Mouse (Mus musculus) spleen, postnatal 14 days (tissue): ENCODE measurements around the gene Insl3.
"Not testable (repeated sequence)": the region's sequence is repeated elsewhere in the genome, so short reads cannot be mapped to it uniquely, and the experiment has no call there.

ENCODE experiments used
- DNase-seq, 2 experiments: peaks; one replicate each; pipeline ENCODE4 v3.0.0; 2021 to 2022; ENCODE audit warnings: low spot score in 2 of 2

The Insl3 gene

DNA sequence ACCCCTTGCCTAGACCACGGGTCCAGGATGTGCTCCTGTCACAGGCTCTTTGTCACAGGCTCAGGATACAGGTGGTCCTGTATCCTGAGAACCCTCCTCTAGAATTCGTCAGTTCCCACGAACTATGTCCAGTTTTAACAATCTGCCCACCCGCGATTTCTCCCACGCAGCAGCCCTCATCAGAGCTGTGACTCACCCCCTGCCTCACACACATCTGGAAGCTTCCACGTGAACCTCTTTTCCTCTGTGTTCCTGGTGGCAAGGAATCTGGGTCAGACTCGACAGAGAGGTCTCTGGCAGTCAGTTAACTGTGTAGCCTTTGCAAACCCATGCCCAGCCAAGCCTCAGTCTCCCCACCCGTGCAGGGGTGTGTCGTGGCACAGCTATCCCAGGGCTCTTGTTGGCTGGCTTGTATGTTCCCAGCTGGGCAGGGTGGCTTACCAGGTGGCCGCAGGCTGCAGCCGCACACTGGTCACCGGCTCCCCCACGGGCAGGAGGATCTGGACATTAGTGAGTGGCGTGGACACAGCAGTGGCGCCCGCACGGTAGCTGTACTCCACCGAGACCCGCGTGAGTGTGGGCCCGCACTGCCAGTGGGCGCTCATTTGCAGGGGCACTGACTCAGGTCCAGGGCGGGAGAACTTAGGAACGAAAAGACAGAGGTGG, 20.3 kb downstream of the Insl3 start:
- DNase-seq = no peak

DNA sequence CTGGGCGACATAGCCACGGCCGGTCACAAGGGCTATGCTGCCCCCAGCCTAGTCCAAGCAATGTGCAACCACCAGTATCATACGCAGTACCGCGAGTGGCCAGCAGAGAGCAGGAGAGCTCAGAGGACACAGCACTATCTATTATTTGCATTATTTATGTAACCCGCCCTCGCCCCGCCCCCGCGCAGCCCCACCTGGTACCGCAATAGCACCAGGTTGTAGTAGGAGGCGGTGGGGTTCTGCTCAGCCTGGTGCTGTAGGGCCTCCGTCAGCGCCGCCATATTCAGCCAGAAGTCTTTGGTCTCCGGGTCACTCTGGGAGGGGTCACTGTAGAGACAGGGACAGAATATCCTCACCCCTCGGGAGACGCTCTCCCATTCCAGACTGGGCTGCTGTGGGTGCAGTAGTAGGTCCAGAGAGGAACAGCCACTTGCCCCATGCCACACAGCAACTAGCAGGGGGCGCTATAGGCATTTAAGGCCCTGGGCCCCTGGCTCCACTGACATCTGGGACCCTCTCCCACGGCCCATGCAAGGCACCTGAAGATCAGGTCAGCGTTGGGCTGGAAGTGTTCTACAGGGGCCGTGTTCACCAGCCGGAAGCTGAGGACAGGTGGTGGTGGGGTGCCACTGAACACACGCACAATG, 20.9 kb downstream of the Insl3 start:
- DNase-seq = peak; percentile 65 to 85

DNA sequence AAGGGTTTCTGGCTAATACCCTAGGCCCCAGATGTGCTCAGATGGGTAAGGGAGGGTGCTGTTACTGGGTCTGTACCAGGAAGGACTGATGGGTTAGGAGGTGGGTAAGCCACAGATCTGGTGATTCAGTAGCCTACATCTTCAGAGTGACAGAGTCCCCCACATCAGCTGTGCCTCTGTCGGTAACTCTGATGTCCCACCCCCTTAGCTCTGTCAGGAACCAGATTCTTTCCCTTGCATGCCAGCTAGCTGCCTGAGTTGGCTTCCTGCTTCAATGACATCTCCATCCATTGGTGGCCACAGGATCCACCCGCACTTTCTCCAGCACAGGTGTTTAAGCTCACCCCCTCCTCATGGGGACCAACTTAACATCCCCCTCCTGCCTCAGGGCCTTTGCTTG, 22.6 kb downstream of the Insl3 start:
- no peak for DNase-seq

DNA sequence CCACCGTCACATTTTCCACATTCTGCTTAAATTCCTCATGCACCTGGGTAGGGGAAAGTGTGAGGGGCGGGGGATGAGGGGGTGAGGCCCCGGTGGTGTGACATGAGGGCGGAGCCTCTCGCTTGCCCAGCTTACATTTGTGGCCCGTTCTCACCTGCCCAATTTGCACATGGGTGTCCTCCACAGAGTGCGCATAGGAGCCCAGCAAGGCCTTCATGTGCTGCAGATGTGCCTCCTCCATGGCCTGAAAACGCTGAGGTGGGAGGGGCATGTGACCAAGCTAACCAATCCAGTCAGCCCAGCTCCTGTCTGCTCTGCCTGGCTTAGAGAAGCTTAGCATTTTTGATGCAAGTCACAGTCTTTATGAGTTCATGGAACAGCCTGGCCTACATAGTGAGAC, 26.5 kb downstream of the Insl3 start:
- no peak for DNase-seq

DNA sequence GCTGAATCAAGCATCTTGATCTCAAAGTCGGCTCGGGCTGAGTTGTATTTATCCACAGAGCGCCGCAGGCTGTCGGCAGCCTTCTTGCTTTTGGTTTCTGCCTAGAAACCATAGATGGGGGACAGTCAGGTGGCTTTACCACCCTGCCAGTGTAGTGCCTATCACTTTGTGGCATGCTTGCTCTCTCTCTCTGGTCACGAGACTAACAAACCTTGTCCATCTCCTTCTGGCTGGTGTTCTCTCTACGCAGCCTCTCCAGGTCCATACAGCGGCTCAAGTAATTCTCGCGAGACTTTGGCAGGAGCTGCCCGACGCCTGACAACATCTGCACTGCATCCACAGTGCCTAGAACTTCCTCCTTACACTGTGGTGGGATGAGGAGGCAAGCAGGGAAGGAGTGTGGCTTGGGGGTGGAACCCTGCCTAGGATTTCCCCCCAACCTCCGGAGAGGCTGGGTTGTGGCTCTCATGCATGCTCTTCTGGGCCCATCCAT, 27.6 kb downstream of the Insl3 start:
- no peak for DNase-seq

DNA sequence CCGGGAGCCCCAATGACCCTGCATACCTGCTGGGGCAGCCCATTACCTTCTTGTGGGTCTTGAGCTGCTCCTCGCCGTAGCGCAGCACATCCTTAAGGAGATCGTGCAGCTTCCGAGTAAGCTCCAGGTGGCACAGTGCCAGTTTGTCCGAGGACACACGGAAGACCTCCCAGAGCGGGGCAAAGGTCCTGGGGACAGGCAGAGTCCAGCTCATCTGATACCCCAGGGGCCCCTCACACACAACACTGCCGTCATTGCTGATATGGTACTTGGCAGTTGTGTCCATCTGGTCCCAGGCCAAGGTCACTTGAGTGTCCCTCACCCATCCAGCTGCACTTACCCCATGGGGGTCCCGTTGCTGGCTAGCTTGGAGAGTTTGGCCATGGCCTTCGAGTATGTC, 28.1 kb downstream of the Insl3 start:
- no peak for DNase-seq

DNA sequence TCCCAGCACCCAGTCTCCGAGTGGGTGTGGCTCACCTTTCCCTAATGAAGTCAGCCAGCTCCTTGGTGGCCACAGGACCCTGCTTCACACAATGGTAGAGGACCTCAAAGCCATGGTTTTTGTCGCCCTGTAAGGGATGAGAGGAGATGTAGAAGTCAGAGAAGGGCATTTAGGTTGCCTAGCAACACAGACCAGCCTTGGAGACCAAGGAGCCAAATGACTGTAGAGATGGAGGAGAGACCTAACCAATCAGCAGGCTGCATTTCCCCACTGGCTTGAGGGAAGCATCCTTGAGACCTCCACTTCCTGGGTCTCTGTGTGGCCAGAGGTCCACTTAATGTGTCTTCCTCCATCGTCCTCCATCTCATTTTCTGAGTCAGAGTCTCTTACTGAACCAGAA, 29.2 kb downstream of the Insl3 start:
- no peak for DNase-seq

DNA sequence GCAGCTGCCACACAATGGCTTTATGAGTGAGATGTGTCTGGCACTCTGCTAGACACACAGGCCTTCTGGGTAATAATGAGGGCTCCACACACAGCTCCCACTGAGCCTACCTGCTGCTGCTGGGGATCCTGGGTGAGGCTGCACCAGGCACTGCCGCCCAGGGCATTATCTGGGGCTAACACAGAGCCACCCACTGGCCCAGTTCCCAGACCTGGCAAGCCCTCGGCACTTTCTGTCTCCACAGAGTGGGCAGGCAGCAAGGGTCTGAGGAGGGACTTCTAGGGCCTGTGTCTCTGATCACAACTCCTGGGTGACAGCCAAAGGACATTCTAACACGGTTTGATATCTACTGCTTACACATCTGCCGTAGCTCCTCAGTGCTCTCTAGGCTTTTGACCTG, 30.2 kb downstream of the Insl3 start:
- DNase-seq = peak; percentile 67 to 69

DNA sequence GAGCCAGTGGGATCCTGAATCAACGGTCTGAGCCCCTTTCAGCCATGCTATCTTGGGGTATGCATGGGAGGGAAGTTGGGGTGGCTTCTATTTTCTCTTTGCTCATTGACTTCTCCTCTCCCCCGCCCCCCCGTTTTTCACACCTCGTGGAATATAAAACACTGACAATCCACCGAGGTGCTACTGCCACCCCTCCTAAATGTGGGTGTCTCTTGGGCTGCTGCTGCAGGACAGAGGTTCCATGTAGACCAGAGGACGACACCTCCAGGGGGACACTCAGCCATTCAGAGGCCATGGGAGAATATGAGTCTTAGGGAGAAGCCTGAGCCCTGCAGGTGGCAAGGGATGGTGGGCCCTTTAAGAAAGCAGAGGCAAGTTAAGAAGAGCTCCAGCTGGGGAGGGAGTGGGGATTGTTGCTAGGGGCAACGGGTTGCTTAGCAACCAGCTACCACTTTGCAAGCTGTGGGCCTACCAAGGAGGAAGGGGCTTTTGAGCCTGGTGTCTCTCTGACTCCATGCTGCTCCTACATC, 31.0 kb downstream of the Insl3 start:
- DNase-seq = no peak

DNA sequence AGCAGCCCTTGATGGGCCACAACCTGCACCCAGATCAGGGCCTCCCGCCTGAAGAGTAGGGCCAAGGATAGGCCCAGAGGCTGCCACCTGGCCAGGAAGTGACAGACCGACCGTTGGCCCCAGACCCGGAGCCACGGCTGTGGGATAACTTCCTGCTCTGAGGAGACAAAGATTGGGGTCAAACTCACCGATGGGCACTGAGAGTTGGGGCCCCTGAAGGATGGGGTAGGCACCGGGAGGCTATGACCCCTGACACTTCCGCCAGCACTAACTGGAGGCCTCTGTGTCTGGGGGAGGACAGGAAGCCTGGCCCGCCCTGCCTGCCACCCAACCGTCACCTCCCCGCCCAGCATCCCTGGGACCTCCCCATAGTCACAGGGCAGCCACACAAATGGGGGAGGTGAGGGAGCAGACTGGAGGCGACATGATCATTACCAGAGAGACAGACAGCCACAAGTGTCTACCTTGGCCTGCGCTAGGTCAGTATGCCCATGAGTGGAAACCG, 34.1 kb downstream of the Insl3 start:
- peak; percentile 73 to 77 for DNase-seq

DNA sequence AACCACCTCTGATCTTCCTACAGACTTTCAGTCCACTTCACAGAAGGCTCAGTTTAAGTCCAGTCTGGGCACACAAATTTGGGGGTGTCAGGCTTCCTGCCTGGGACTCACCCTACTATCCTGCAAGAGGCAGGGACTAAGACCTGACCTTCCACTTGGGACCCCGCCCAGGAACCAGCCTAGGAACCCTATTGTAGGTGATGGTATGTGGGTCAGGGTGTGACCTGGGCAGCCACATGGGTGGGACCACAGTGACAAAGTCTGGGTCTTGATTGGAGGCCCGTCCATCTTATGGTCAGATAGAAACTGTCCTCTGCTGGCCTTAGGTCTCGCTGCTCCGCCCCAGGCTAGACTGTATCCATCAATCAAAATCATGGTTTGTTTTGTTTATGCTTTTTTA, 35.4 kb downstream of the Insl3 start:
- DNase-seq = no peak

DNA sequence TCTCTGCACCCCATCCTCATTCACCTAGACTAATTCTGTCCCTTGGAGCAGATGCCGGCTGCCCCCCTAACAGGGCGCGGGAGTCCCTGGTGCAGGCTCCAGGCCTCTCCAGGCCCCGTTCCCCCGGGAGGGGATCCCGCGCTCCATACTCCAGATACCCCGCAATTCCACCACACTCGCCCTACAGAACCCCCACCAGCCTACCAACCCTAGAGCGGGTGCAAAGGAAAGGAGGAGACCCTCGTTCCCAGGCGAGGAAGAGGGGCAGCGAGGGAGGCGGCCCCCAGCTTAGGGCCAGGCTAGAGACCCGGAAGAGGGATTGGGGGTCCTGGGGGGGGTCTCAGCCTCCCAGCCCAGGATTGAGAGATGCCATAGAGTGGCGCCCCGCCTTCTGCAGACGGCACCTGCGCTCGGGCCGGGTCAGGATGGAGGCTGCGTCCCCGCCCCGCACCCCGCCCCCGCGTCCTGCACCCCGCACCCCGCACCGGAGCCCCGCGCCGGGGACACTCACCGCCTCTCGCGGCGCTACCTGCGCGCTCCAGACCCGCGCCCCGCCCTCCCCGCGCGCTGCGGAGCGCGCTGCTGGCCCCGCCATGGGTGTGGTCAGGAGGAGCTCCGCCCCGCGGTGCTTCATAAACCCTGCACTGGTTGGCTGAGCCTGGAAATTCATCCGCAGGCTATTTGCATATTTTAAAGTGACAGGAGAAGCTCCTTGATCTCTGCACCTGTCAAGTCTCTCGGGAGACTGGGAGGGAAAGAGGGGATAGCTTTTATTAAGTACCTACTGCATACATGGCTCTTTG, 36.3 kb downstream of the Insl3 start, which contains the start of gene Fcho1:
TSS of gene Fcho1 (minus strand) at position 595 of the 803 bp plus-strand sequence.
- peak; percentile 83 to 85 for DNase-seq

DNA sequence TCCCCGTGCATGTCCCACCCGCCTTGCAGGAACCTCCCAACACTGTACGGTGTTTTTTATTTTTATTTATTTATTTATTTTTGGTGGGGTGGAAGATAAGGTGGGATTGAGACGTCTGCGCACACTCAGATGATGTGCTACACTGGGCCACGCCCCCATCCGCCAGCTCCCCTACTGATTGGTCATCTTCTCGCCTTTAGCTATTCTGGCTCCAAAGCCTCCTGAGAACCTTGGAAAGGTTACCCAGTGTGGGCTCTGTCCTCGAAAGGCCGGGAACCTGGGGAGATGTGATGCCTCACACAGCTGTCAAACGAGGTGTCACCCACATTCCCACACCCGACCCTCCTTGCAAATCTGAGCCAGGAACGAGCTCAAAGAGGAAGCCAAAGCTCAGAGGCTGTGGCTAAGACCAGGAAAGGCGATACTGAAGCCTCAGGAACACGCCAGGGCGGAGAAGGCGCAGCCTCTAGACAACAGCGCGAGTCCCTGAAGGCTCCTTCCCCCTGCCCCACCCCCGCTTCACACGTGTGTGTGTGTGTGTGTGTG, 39.3 kb downstream of the Insl3 start:
- DNase-seq = no peak

DNA sequence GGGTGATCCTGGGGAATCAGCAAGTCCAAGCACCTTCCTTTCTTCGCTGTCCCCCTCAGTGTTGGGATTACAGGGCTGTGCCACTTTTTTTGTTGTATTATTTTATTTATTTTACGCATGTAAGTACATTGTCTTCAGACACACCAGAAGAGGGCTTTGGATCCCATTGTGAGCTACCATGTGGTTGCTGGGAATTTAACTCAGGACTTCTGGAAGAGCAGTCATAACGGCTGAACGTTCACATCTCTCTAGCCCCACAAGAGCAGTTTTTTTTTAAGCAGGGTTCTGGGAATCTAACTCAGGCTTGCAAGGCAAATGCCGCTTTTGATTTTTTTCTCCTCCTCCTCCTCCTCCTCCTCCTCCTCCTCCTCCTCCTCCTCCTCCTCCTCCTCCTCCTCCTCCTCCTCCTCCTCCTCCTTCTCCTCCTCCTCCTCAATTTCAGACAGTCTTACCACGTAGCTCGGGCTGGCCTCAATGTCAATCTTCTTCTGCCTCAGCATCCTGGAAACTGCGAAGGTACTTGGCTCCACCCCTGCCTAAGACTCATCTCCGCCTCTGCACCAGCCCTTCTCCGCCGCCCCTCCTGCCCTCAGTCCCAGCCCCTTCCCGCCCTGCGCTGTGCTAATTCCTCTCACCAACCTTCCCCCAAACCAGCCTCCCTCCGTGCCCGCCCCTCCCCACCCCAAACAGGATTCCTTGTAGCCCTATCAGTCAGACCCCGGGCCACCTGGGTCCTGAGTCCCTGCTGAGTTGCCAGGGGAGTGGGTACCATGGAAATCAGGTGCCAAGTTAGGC, 40.0 kb downstream of the Insl3 start:
- no peak for DNase-seq

DNA sequence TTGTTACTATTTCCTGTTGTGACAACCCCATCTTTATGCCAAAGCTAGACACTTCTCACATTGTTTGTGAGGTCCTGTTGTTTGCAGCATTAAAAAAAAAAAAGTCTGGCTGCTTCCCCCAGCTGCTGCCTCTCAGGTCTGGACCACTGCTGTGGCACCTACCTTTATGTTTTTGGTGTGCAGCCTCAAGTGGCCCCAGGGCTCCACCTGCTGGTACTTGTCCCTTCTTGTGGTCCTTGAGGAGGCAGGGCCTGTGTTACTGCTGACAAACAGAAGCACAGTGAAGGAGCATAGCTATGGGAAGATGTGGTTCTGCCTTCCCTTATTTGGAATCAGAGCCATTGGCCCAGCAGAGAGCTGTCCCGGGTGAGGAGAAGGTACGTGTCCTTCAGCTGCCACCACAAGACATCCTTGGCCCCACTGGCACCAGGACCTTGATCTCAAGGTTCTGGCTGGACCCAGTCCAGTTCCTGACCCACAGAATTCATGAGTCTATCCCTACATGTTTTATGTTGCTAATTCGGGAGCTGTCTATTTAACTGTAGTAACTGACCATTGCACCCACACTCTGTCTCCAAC, 42.7 kb downstream of the Insl3 start:
- peak; percentile 59 to 76 for DNase-seq

DNA sequence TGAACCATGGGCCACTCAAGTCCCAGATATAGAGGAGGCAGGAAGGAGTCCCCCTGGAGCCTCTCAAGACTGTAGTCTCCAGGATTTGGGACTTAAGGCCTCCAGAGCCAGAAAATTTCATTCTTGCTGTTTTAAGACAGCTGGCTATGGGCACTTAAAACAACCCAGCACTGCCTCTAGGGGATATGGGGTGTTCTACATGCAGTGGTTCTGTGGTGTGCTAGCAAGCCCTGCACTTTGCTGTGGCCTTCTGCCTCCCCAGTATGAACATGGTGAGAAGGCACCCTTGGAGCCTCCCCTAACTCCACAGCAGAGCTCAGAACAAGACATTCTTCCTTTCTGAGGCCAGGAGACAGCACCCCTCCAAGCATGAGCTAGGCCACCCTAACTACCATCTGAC, 49.3 kb downstream of the Insl3 start:
- not testable (repeated sequence) for DNase-seq
